Mouse (Mus musculus) kidney, postnatal 10 days (tissue): ENCODE data around the gene Olfr1102.

Experiments
- DNase-seq: peaks from one replicate; pipeline ENCODE4 v3.0.0; 2021; ENCODE audit warnings: mixed read lengths

The Olfr1102 gene

GRCm38 (mm10) chr2:86998098-86998497 is at the start of gene Olfr1102:
Gene Olfr1102 (plus strand): TSS chr2:86998398.
- DNase-seq: no peak

- no peak for DNase-seq
Measured at GRCm38 (mm10) chr2:86960593-86960992, 37.6 kb upstream of the Olfr1102 start, which contains the start of gene Olfr1099. Gene Olfr1099 (minus strand): TSS chr2:86960693.

- no peak for DNase-seq
Measured at GRCm38 (mm10) chr2:86979854-86980253, 18.3 kb upstream of the Olfr1102 start, which contains the start of gene Olfr1100. Gene Olfr1100 (minus strand): TSS chr2:86979954.

- DNase-seq: no peak
Measured at GRCm38 (mm10) chr2:86991121-86991520, 7.1 kb upstream of the Olfr1102 start, which contains the start of gene Olfr1101. Gene Olfr1101 (minus strand): TSS chr2:86991221.

GRCm38 (mm10) chr2:87026980-87027379 is 28.8 kb downstream of the Olfr1102 start, which contains the start of gene Olfr1104:
Gene Olfr1104 (minus strand): TSS chr2:87027080.
- no peak for DNase-seq

GRCm38 (mm10) chr2:87036431-87036830 is 38.2 kb downstream of the Olfr1102 start, which contains the start of gene Olfr1105:
Gene Olfr1105 (minus strand): TSS chr2:87036531.
- DNase-seq: no peak

- no peak for DNase-seq
Measured at GRCm38 (mm10) chr2:87052173-87052572, 54.0 kb downstream of the Olfr1102 start, which contains the start of gene Olfr1106. Gene Olfr1106 (minus strand): TSS chr2:87052273.
